Mouse (Mus musculus) activated CD4-positive, CD25-positive, alpha-beta regulatory T cell, adult 4 months (primary cell): ENCODE measurements at regions not wholly inside any gene's neighbourhood (a gene's known extent, or its start where the extent isn't known, plus 50 kb on each side); places are given as distances from the start of the nearest gene placed in this dataset.

Source experiments
- ATAC-seq: one replicate; pipeline ENCODE4 v1.8.0; 2017

- ATAC-seq: no peak
These were observed 84.9 kb upstream of the Ccn6 start for GRCm38 (mm10) chr10:39248486-39248885.

DNA sequence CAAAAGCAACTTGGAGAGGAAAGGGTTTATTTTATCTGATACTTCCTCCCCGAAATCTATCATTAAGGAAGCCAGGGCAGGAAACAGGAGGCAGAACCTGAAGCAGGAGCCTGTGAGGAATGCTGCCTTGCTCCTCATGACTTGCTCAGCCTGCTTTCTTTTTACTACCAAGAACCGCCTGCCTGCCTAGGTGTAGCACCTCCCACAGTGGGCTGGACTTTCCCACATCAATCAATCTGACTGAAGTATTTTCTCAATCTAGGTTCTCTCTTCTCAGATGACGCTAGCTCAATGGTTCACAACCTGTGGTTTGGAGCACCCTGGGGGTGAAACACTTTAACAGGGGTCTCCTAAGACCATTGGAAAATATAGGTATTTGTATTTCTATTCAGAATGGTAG, 83.4 kb upstream of the Ccn6 start:
- no peak for ATAC-seq

GRCm38 (mm10) chr10:39245141-39245540, 81.5 kb upstream of the Ccn6 start:
- ATAC-seq: no peak

GRCm38 (mm10) chr10:39244061-39244460, 80.5 kb upstream of the Ccn6 start:
- no peak for ATAC-seq

DNA sequence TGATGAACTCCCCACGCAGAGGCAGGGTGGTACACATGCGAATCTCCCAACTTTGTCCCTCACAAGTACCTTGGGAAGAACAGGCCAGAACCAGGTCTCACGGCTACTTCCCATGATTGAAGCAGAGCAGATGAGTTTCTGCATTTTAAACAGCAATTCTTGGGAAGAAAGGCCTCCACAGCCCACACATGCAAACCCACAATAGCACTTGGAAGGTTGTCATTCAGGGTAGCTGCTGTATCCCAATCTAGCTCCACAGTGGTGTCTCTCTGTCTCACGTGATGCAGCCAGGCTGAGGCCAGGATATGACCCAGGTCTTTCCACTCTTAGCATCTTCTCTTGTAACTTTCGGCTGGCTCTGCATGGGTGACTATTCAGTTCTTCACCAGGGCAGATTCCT, 78.8 kb upstream of the Ccn6 start:
- no peak for ATAC-seq

DNA sequence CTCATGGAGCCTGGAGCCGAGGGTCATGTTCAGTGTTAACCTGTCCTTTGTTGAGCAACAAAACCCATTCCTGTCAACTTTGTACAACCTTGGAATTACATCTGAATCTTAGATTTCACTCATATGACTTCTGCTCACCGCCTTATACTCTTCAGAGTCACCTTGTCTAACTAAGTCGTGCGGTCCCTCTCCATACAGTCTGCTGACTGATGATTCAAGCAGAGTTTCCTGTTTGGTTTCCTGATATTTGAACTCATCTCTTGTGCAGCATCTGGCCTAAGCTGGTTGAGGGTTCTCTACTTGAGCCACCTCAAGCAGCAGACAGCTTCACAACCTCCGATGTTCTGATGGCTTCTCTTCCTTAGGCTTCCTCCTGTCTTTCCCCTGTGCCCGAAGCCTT, 78.3 kb upstream of the Ccn6 start:
- peak; percentile 55 for ATAC-seq

- ATAC-seq: no peak
These were observed 77.9 kb upstream of the Ccn6 start for GRCm38 (mm10) chr10:39241486-39241885.

- no peak for ATAC-seq
These were observed 77.4 kb upstream of the Ccn6 start for GRCm38 (mm10) chr10:39240966-39241365.

DNA sequence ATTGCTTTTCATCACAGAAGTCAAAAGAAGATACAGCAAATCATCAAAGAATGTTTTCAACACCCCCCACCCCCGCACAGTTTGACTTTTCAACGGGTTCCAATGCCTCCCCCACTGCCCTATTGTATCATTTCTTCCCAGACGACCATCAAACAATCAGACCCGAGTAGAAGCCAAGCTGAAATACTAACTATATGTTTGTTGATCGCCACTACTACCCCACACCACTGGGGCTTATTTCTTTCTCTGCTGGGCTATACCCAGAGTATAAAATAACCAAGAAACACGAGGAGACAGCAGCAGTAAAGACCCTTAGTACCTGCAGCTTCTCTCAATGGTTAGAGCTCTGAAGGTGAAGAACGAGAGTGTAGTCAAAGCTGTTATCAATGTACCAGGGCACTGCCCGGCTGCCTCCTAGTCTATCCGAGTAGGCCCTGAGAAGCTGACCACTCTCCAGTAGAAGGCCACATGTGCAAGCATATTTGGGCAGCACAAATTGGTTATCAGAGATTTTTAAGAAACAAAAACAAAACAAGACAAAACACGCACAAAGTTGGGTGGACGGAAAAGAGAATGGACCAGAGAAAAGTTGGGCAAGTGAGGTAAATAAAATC, 76.7 kb upstream of the Ccn6 start:
- ATAC-seq: no peak

- peak; percentile 72 for ATAC-seq
These were observed 76.0 kb upstream of the Ccn6 start for GRCm38 (mm10) chr10:39239498-39240177.

GRCm38 (mm10) chr10:39238596-39238995, 75.0 kb upstream of the Ccn6 start:
- ATAC-seq: no peak

GRCm38 (mm10) chr10:39237549-39237948, 74.0 kb upstream of the Ccn6 start:
- ATAC-seq: no peak

- ATAC-seq: no peak
These were observed 70.4 kb upstream of the Ccn6 start for GRCm38 (mm10) chr10:39233926-39234450.

DNA sequence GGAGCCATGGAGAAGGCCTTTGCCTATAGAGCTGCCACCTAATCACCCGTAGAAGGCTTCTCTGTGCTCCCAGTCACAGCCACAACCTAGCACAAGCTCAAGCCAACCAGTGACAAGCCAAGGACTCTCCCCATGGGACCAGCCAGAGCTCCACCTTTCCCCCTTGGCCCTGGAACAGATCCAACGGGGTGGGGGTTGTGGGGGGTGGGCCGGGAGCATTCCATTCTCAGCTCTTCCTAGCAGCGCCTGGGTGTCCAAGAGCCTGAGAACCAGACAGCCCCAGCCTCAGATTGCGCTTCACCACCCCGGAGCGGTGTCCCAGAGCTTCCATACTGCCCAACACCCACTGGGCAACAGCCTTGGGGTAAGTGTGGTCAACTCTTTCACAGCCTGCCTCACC, 69.6 kb upstream of the Ccn6 start:
- no peak for ATAC-seq

GRCm38 (mm10) chr10:39230634-39231410, 67.2 kb upstream of the Ccn6 start:
- peak; percentile 49 for ATAC-seq

DNA sequence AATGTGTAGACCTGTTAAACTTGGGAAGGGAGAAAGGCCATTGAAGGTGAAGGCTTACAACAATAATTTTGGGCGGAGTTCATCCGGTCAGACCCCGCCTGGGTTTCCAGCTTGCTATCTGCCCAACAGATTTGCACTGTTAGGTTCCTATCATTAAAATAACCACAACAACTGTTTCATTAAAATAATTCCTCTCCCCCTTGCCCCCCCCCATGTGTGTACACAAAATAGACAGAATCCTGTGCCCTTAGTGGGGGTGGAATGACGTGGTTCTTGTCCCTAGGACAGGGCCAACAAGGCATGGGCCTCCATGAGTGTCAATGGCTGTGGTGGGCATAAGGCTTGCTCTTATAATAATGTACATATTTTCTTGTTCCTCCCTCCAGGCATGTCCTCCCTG, 65.6 kb upstream of the Ccn6 start:
- no peak for ATAC-seq

DNA sequence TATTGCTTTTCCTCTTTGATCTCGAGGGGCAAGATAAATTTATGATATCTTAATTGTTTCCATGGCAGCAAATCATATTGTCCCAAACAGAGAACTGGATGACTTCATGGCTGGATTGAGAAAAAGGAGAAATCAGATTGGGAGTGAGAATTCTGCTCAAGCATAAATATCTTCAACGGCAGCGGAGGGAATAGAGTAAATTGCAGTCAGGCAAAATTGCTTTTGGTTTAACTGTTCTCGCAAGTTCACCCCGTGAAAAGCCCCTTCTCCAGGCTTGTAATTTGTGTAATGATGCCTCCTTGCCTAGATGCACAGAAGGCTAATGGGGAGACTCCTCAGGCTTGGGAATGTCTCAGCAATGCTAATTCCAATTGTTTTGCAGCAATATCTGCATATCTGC, 64.4 kb upstream of the Ccn6 start:
- ATAC-seq: no peak

DNA sequence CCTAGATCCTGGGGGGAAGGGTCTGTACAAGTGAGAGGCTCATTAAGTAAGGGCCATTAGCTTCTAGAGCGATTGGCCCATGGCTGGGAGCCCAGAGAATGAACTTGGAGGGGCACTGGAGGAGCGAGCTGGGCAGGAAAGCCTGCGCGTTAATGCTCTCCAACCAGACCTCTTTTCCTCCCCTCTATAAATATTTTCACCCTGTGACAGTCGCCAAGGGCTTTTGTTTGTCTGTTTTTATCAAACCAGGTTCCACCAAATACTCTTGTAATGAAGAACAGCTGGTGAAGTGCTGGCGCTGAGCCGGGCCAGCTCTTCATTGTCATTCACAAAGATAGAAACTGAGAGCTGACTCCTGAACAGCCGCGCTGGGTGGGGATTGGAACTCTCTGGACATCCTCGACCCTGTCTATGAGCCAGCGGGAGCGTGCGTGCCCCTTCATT, 63.9 kb upstream of the Ccn6 start:
- ATAC-seq: no peak

GRCm38 (mm10) chr10:39226518-39226917, 62.9 kb upstream of the Ccn6 start:
- ATAC-seq: no peak

- no peak for ATAC-seq
These were observed 61.0 kb upstream of the Ccn6 start for GRCm38 (mm10) chr10:39224449-39225094.

DNA sequence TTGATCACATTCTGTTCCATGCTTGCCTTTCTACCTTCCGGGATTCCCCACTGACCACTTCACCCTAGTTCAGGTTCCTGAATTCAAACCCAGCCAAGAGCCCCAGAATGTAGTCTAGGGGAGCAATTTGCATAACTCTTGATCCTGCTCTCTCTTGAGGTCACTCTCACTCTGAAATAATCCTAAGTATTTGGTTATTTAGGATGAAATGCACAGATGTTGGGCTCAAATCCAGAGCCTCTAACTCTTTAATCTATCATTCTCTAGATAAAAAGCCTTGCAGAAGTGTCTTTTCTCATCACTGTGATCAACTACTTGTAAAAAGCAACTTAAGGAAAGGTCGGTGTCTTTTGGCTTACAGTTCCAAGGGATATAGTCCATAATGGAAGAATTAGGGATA, 57.4 kb upstream of the Ccn6 start:
- no peak for ATAC-seq

DNA sequence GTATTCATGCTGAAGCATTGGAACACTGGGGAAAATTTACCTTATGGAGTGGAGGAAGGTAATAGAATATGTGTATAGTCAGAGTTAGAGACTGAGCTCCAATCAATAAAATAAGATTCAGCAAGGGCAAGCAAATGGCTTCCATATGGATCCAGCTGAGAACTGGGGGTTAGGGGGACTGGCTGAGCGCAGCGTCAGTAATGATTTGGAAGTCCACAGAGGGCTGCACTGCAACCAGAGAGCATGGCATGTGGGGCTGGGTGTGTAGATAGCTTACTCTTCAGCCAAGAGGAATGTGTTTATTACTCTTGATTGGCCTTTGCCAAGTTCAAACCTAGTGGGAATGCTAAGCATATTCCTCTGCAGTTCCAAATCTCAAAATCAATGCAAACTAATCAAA, 55.8 kb upstream of the Ccn6 start:
- no peak for ATAC-seq

DNA sequence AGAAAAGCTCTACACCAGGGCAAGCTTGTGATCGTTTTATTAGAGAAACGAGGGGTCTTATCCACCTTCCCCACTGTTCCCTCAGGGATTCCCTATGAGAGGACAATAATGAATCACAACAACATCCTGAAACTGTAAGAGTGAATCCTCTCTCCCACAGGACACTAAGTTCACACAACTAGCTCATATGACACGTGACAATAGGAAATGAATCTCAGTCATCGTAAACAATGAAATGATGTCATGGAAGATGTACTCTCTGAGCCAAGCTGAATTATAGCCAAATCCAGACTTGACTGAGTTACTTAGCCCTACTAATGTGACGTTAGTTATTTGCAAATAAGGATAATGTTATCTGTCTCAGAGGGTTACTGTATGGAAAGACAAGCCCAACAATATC, 54.6 kb upstream of the Ccn6 start:
- no peak for ATAC-seq
